Mouse (Mus musculus) lung, embryonic 16.5 days (tissue): Measurements from ENCODE around the gene Stpg4. TPM values are rescaled to one million over a fixed set of nuclear protein-coding genes. Genes with fewer than 3 reads are reported as not detected.

Source experiments
- ATAC-seq: fragments of 200-750 bp; cut with Nextera tagmentation; 2 replicates; pipeline ENCODE4 v1.8.0; 2017; ENCODE audit warnings: low read depth, mild to moderate bottlenecking, moderate library complexity
- H3K27ac ChIP-seq: fragments of 300-500 bp; sonication (generic); 2 replicates; pipeline ENCODE4 v1.5.1; 2014; ENCODE audit warnings: mild to moderate bottlenecking, control low read depth, low read length
- H3K27me3 ChIP-seq: fragments of 300-500 bp; sonication (generic); 2 replicates; pipeline ENCODE4 v1.6.1; 2014; ENCODE audit warnings: low read depth, low read length, mixed read lengths; ENCODE audit not compliant: control insufficient read depth, insufficient read depth
- H3K36me3 ChIP-seq: fragments of 300-500 bp; sonication (generic); 2 replicates; pipeline ENCODE4 v1.6.1; 2014; ENCODE audit warnings: low read length; ENCODE audit not compliant: control insufficient read depth, insufficient read depth
- H3K4me1 ChIP-seq: fragments of 300-500 bp; sonication (generic); replicated peaks from 2 replicates; pipeline ENCODE4 v1.6.1; 2014; ENCODE audit warnings: low read length, mixed read lengths; ENCODE audit not compliant: control insufficient read depth, insufficient read depth
- H3K4me2 ChIP-seq: fragments of 300-500 bp; sonication (generic); 2 replicates; pipeline ENCODE4 v1.6.1; 2014; ENCODE audit warnings: low read depth, low read length, control low read depth
- H3K4me3 ChIP-seq: fragments of 300-500 bp; sonication (generic); 2 replicates; pipeline ENCODE4 v1.5.1; 2014; ENCODE audit warnings: mild to moderate bottlenecking, low read length, control low read depth
- H3K9ac ChIP-seq: fragments of 300-500 bp; sonication (generic); 2 replicates; pipeline ENCODE4 v1.6.1; 2014; ENCODE audit warnings: low read length, control low read depth
- H3K9me3 ChIP-seq: fragments of 300-500 bp; sonication (generic); 2 replicates; pipeline ENCODE4 v1.6.1; 2016; ENCODE audit warnings: low read length; ENCODE audit not compliant: control insufficient read depth
- WGBS: fragments of 180-500 bp; shearing (Covaris S2); extraction: QIAGEN DNeasy Blood & Tissue Kit; methylation state at CpG from one replicate; pipeline ENCODE4 v1.1.7; 2014; 5-methylcytosine and 5-hydroxymethylcytosine counted together
- polyA plus RNA-seq: library from polyadenylated mRNA; unstranded; fragments of >200 nt; fragmentation: Nextera tagmentation; extraction: Ambion mirVana; gene quantifications from 2 replicates; pipeline ENCODE4 v1.2.1, GENCODE M21; 2015

Stpg4 gene
- polyA plus RNA-seq, 1 experiment from 2014 or later: not detected

- Histone ChIP-seq H3K4me1 (no peaks in the 10 kb centered on the region), H3K27me3 (no peaks in the 10 kb centered on the region), H3K9ac (no peak overlapping the region), H3K9me3 (no peaks in the 10 kb centered on the region), H3K36me3 (no peaks in the 10 kb centered on the region), H3K27ac (no peak overlapping the region), H3K4me3 (no peak overlapping the region), H3K4me2 (no peak overlapping the region)
- 85% methylated on average over 11 of the region's 11 CpGs for WGBS
- ATAC-seq: no peak
Observed at GRCm38 (mm10) chr17:87402444-87402843, 25.1 kb downstream of the Stpg4 start.

GRCm38 (mm10) chr17:87397088-87397487, 30.5 kb downstream of the Stpg4 start:
- Histone ChIP-seq H3K27me3 (no peaks in the 10 kb centered on the region), H3K4me3 (no peak overlapping the region), H3K4me1 (no peaks in the 10 kb centered on the region), H3K9me3 (no peaks in the 10 kb centered on the region), H3K36me3 (no peaks in the 10 kb centered on the region), H3K27ac (no peak overlapping the region), H3K4me2 (no peak overlapping the region), H3K9ac (no peak overlapping the region)
- ATAC-seq: no peak
- 73% methylated on average over 11 of the region's 11 CpGs for WGBS

DNA sequence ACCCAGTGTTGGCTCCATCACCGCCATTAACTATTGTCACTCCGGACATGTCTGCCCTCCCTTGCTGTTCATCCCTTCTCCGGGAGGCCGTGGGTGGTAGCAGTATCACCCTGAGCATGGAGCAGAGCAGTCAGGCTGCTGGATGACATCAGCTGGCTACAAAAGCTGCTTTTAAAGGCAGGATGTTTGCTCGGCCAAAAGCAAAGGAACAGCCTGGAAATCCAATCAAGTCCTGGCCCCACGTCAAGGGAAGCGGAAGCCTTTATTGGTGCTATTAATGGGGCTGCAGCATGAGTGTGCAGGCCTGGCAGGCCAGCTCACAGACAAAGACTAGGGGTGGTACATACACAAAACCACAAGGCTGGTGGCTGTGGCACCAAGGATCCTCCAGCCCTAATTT, 36.3 kb downstream of the Stpg4 start:
- Histone ChIP-seq H3K9ac (0 out of 2 replicates have a peak overlapping the region, but pooled peaks have one; percentile 15), H3K4me3 (no peak overlapping the region), H3K36me3 (no peaks in the 10 kb centered on the region), H3K4me1 (no peaks in the 10 kb centered on the region; the same call in 1 of the 2 replicates), H3K4me2 (no peak overlapping the region), H3K27me3 (no peaks in the 10 kb centered on the region), H3K9me3 (no peaks in the 10 kb centered on the region), H3K27ac (peak overlapping the region; percentile 56)
- ATAC-seq: peak; percentile 72
- WGBS: 48% methylated on average over 7 of the region's 7 CpGs

DNA sequence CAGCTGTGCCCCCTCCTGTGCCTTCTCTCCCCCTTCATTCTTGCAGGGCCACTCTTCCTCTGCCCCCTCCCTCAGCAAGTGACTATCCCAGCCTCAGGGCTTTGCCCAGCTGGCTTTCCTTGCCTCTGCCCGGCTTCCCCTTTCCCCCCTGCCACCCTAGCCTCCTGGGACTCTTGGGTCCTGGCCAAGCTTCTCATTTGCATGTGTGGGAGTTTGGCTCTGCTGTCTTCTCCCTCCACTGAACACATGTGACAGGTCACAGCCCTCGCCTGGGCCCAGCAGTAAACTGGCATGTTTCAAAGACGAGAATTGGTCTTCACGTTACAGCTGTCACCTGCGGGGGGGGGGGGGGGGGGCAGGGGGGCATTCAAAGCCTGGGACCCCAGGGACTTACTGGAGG, 40.5 kb downstream of the Stpg4 start:
- no peak overlapping the region for H3K27ac ChIP-seq
- 32% methylated on average over 3 of the region's 5 CpGs for WGBS
- no peaks in the 10 kb centered on the region for H3K9me3 ChIP-seq
- ATAC-seq: peak; percentile 44; the same call in 1 of the 2 replicates
- no peak overlapping the region for H3K4me2 ChIP-seq
- H3K4me3 ChIP-seq: no peak overlapping the region
- no peaks in the 10 kb centered on the region for H3K27me3 ChIP-seq
- no peaks in the 10 kb centered on the region; the same call in 1 of the 2 replicates for H3K4me1 ChIP-seq
- H3K9ac ChIP-seq: no peak overlapping the region
- no peaks in the 10 kb centered on the region for H3K36me3 ChIP-seq

- H3K4me1 ChIP-seq: no peaks in the 10 kb centered on the region
Observed at GRCm38 (mm10) chr17:87385835-87386234, 41.7 kb downstream of the Stpg4 start.

DNA sequence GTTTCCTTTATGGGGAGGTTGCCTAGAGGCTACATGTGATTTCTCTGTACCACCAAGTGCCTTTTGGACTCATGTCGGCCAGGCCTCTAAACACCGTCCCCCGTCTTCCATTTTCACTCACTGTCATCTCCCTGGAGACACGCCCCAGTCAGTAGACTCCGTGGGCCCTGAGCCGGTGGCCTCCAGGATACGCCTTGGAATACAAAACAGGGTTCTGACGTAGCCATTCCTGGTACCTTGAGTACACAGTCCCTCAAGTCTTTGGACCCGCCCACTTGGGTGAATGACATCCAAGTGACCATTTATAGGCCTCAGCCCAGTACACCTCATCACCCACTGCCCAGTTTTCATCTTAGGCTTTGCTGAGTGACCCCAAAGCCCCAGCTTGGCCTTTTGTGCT, 46.9 kb downstream of the Stpg4 start:
- Histone ChIP-seq H3K36me3 (no peaks in the 10 kb centered on the region), H3K4me2 (no peak overlapping the region), H3K4me1 (peaks cover 38% of the 10 kb centered on the region), H3K27ac (no peak overlapping the region), H3K9ac (no peak overlapping the region), H3K27me3 (no peaks in the 10 kb centered on the region), H3K9me3 (no peaks in the 10 kb centered on the region), H3K4me3 (no peak overlapping the region)
- no peak for ATAC-seq
- 82% methylated on average over 9 of the region's 9 CpGs for WGBS

More at GRCm38 (mm10) chr17:87385835-87386234, 41.7 kb downstream of the Stpg4 start:
- Histone ChIP-seq H3K4me2 (no peak overlapping the region), H3K4me3 (no peak overlapping the region), H3K9ac (no peak overlapping the region), H3K9me3 (no peaks in the 10 kb centered on the region), H3K27ac (no peak overlapping the region), H3K27me3 (no peaks in the 10 kb centered on the region), H3K36me3 (no peaks in the 10 kb centered on the region)
- no peak for ATAC-seq
- WGBS: 74% methylated on average over 3 of the region's 3 CpGs

DNA sequence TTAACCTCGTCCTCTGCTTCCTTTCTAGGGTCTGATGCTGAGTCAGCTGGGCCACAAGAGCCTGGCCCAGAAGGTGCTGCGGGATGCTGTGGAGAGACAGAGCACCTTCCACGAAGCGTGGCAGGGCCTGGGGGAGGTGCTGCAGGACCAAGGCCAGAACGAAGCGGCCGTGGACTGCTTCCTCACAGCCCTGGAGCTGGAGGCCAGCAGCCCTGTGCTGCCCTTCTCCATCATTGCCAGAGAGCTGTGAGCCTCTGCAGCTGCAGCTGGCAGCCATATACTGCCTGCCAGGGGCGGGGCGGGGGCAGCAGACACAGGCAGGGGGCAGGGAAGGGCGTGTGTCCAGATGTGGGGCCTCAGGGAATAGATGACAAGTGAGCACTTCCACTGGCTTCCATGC, 47.7 kb downstream of the Stpg4 start:
- Histone ChIP-seq H3K27me3 (no peaks in the 10 kb centered on the region), H3K9me3 (no peaks in the 10 kb centered on the region), H3K4me1 (peaks cover 40% of the 10 kb centered on the region), H3K36me3 (no peaks in the 10 kb centered on the region), H3K27ac (no peak overlapping the region), H3K9ac (no peak overlapping the region), H3K4me3 (no peak overlapping the region), H3K4me2 (no peak overlapping the region)
- peak; percentile 16 for ATAC-seq
- WGBS: 49% methylated on average over 10 of the region's 10 CpGs

GRCm38 (mm10) chr17:87379160-87379624, 48.3 kb downstream of the Stpg4 start:
- Histone ChIP-seq H3K27ac (peak overlapping the region; percentile 16; the same call in 1 of the 2 replicates), H3K9ac (no peak overlapping the region)
- no peak for ATAC-seq

GRCm38 (mm10) chr17:87378354-87379159, 49.0 kb downstream of the Stpg4 start:
- Histone ChIP-seq H3K36me3 (no peaks in the 10 kb centered on the region), H3K9me3 (no peaks in the 10 kb centered on the region), H3K4me1 (peaks cover 40% of the 10 kb centered on the region), H3K4me3 (no peak overlapping the region), H3K4me2 (no peak overlapping the region), H3K27ac (peak overlapping the region; percentile 16; the same call in 1 of the 2 replicates), H3K9ac (no peak overlapping the region), H3K27me3 (no peaks in the 10 kb centered on the region)
- no peak for ATAC-seq
- 56% methylated on average over 16 of the region's 16 CpGs for WGBS

More at GRCm38 (mm10) chr17:87379160-87379624, 48.3 kb downstream of the Stpg4 start:
- Histone ChIP-seq H3K27me3 (no peaks in the 10 kb centered on the region), H3K4me2 (no peak overlapping the region), H3K36me3 (no peaks in the 10 kb centered on the region), H3K4me3 (no peak overlapping the region), H3K4me1 (peaks cover 40% of the 10 kb centered on the region), H3K9me3 (no peaks in the 10 kb centered on the region)
- 77% methylated on average over 11 of the region's 11 CpGs for WGBS
